ENCODE assay signal across 8 mouse cellular contexts in the genomic region with DNA sequence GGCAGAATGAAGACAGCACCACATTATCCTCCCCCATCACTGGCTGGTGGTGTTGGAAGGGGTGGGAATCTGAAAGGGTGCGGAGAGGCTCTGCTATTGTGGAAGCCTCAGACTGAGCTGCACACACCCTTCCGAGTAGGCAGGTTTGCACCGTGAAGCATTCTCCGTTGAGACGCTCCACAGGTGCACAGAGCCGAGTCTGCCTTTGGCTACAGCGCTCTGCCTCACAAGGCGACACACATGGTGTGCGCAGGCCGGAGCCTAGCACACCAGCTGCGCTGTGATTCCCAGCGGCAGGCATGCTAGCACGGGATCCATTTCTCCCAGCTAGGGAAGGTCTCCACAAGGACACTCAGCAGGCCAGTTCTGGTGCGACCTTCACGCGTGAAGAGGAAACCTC. TPM values are rescaled to one million over a fixed set of nuclear protein-coding genes. Genes with fewer than 3 reads are reported as not detected.
A peak's percentile ranks its signal among the peaks of the same experiment; 100 is the strongest.
DNase-seq lines count a peak whose midpoint lies in the region; TF ChIP-seq lines count a peak whose summit lies in the region.

No protein-coding gene starts in this region.

- no peaks in the 10 kb centered on the region for H3K36me3 ChIP-seq in kidney, adult 2 months (ENCODE audit: control insufficient read depth, insufficient read depth, low read length)

- no peaks in the 10 kb centered on the region for H3K27me3 ChIP-seq in kidney, adult 2 months (replicated peaks; ENCODE audit: control insufficient read depth, insufficient read depth, low read length)

- peak; percentile 1 for DNase-seq in kidney, adult 2 months
- DNase-seq in kidney, postnatal 10 days: no peak
- DNase-seq in ZHBTc4 (ENCODE audit: low read depth, low spot score): peak; percentile 75
- DNase-seq in frontal cortex, postnatal 14 days (ENCODE audit: low spot score in 2 of 2): peak; percentile 31 to 52
- peak; percentile 66 to 77 for DNase-seq in left cerebral cortex, postnatal 25 days (ENCODE audit: low spot score in 2 of 2)
- no peak for DNase-seq in spleen, postnatal 10 days (ENCODE audit: low spot score in 2 of 2)
- no peak for DNase-seq in cerebellum, adult 8-10 months
- DNase-seq in lung, adult 2 months: no peak

- no peak for TF ChIP-seq POLR2A in kidney, adult 2 months (IDR thresholded peaks at IDR 0.05; ENCODE audit: low read depth, low read length)
- no peak for TF ChIP-seq POLR2A in lung, adult 2 months (IDR thresholded peaks at IDR 0.05; ENCODE audit: borderline replicate concordance, extremely low read depth, low read depth, low read length)

- no peak overlapping the region for H3K27ac ChIP-seq in kidney, adult 2 months (ENCODE audit: insufficient read depth, low read depth, low read length)

- 79% methylated on average over 16 of the region's 16 CpGs for WGBS in kidney, adult 2 months
- WGBS in lung, adult 2 months: 73% methylated on average over 16 of the region's 16 CpGs

- intact Hi-C loops in left cerebral cortex, postnatal 25 days (cut with DNase I): no loop called here

- 0 out of 2 replicates have a peak, but pooled peaks cover 4% of the 10 kb centered on the region for H3K4me1 ChIP-seq in kidney, adult 2 months (ENCODE audit: control insufficient read depth, insufficient read depth, low read length)
- H3K4me1 ChIP-seq in lung, adult 2 months (ENCODE audit: control insufficient read depth, insufficient read depth, low read length): no peaks in the 10 kb centered on the region

- no peak overlapping the region for H3K4me3 ChIP-seq in kidney, adult 2 months (ENCODE audit: insufficient read depth, low read depth, low read length)
- H3K4me3 ChIP-seq in lung, adult 2 months (replicated peaks; ENCODE audit: extremely low read depth, low read depth, low read length): no peak overlapping the region

- no peak for TF ChIP-seq CTCF in kidney, adult 2 months (conservative IDR thresholded peaks at IDR 0.05; ENCODE audit: insufficient read depth, insufficient read length, low read depth, low read length)
- TF ChIP-seq CTCF in lung, adult 2 months (IDR thresholded peaks at IDR 0.05; ENCODE audit: insufficient read depth, low read length): no peak

RNA-seq across cellular contexts. Expression of gene Rtl6, which starts 47.6 kb away (rescaled TPM):
- 6.9 and 8.4 TPM in 2 replicates for polyA plus RNA-seq in kidney, adult 2 months (2012; rRNA removed)
- total RNA-seq in left cerebral cortex, postnatal 25 days (2021): 10 to 100 TPM; 57.8 to 60.6 TPM
- 6.4 and 6.6 TPM in 2 replicates for polyA plus RNA-seq in lung, adult 2 months (2012; rRNA removed)

Comparison
In these comparisons a context has a peak if more than half of its experiments do, and no peak if none do; other contexts are left out.
1. DNase-seq: peak in kidney, adult 2 months (single experiment), ZHBTc4 (single experiment), frontal cortex, postnatal 14 days (2 of 2) and left cerebral cortex, postnatal 25 days (2 of 2); none in kidney, postnatal 10 days (single experiment), spleen, postnatal 10 days (0 of 2), cerebellum, adult 8-10 months (single experiment) and lung, adult 2 months (single experiment).